Mouse (Mus musculus) liver, embryonic 11.5 days (tissue): ENCODE results near the gene Sox5. TPM values are rescaled to one million over a fixed set of nuclear protein-coding genes. Genes with fewer than 3 reads are reported as not detected.

Source experiments
- ATAC-seq: fragments of 200-750 bp; cut with Nextera tagmentation; replicated peaks from 2 replicates; pipeline ENCODE4 v1.8.0; 2017; ENCODE audit warnings: moderate number of reproducible peaks, mild to moderate bottlenecking, moderate TSS enrichment, moderate library complexity; ENCODE audit not compliant: low FRiP score
- DNase-seq: peaks from one replicate; pipeline ENCODE4 v3.0.0-alpha.2; 2017; ENCODE audit warnings: low spot score
- H3K27ac ChIP-seq: fragments of 300-500 bp; sonication (generic); 2 replicates; pipeline ENCODE4 v1.5.1; 2014; ENCODE audit warnings: mild to moderate bottlenecking, low read depth, low read length, control low read depth
- H3K27me3 ChIP-seq: fragments of 300-500 bp; sonication (generic); replicated peaks from 2 replicates; pipeline ENCODE4 v1.6.1; 2014; ENCODE audit warnings: low read length, mixed read lengths; ENCODE audit not compliant: control insufficient read depth, insufficient read depth
- H3K36me3 ChIP-seq: fragments of 300-500 bp; sonication (generic); 2 replicates; pipeline ENCODE4 v1.6.1; 2014; ENCODE audit warnings: mild to moderate bottlenecking, low read length, moderate library complexity, mixed read lengths; ENCODE audit not compliant: control insufficient read depth, insufficient read depth
- H3K4me1 ChIP-seq: fragments of 300-500 bp; sonication (generic); replicated peaks from 2 replicates; pipeline ENCODE4 v1.6.1; 2014; ENCODE audit warnings: low read length, mixed read lengths; ENCODE audit not compliant: control insufficient read depth, insufficient read depth
- H3K4me2 ChIP-seq: fragments of 300-500 bp; sonication (generic); 2 replicates; pipeline ENCODE4 v1.6.1; 2014; ENCODE audit warnings: mild to moderate bottlenecking, control low read depth, moderate library complexity
- H3K4me3 ChIP-seq: fragments of 300-500 bp; sonication (generic); 2 replicates; pipeline ENCODE4 v1.5.1; 2014; ENCODE audit warnings: low read depth, low read length, control low read depth
- H3K9ac ChIP-seq: fragments of 300-500 bp; sonication (generic); 2 replicates; pipeline ENCODE4 v1.6.1; 2014; ENCODE audit warnings: low read depth, low read length, control low read depth
- H3K9me3 ChIP-seq: fragments of 300-500 bp; sonication (generic); 2 replicates; pipeline ENCODE4 v1.6.1; 2016; ENCODE audit warnings: low read length, inconsistent platforms, mixed read lengths; ENCODE audit not compliant: control insufficient read depth
- WGBS: fragments of 180-500 bp; shearing (Covaris S2); extraction: QIAGEN DNeasy Blood & Tissue Kit; methylation state at CpG from one replicate; pipeline ENCODE4 v1.1.7; 2014; 5-methylcytosine and 5-hydroxymethylcytosine counted together
- polyA plus RNA-seq: library from polyadenylated mRNA; unstranded; fragments of >200 nt; fragmentation: Nextera tagmentation; extraction: Ambion mirVana; gene quantifications from 2 replicates; pipeline ENCODE4 v1.2.1, GENCODE M21; 2014

The Sox5 gene
- polyA plus RNA-seq, 1 experiment from 2014 or later, result 10.6 TPM

DNA sequence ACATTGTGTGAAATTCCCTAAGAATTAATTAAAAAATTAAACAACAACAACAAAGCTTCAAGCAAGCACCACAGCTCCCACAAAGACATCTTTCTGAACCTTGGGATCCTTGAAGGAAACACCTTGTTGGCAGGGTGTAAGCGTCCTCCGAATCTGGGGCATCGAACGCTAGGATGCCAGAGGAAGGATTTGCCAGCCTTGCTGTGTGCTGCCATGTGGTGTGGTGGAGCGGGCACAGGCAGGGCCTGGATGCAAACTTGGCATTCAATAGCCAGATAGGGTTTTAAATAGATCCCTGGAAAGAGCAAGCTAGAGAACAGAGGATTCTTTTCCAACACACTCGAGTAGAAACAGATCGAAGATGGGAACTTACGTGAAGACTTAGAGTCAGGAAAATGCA, 322.3 kb downstream of the Sox5 start:
- H3K9ac ChIP-seq, result no peak overlapping the region
- H3K4me3 ChIP-seq, result no peak overlapping the region
- H3K4me2 ChIP-seq, result no peak overlapping the region
- H3K27ac ChIP-seq, result no peak overlapping the region
- 90% methylated on average over 8 of the region's 8 CpGs for WGBS
- H3K27me3 ChIP-seq, result no peaks in the 10 kb centered on the region
- no peaks in the 10 kb centered on the region for H3K36me3 ChIP-seq
- ATAC-seq (no peak), DNase-seq (no peak)
- no peaks in the 10 kb centered on the region for H3K4me1 ChIP-seq
- H3K9me3 ChIP-seq, result no peaks in the 10 kb centered on the region

DNA sequence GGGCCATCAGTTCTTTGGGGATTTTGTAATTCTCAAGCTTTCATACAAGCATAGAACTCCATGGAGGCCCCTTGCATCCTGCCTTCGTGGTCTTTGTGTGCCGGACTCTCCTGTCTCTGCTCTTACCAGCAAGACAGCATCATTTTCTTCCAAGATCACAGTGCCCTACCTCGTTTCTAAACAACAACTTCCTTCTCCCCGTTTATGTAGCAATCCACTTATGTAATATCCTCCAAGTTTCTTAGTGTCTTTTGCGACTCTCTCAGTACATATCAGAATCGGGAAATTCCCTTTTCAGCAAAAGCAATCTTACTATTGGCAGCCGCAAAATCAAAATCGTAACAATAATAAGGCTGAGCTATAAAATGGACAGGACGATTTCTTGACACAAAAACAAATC, 324.3 kb downstream of the Sox5 start:
- no peak for DNase-seq
- 88% methylated on average over 9 of the region's 9 CpGs for WGBS

DNA sequence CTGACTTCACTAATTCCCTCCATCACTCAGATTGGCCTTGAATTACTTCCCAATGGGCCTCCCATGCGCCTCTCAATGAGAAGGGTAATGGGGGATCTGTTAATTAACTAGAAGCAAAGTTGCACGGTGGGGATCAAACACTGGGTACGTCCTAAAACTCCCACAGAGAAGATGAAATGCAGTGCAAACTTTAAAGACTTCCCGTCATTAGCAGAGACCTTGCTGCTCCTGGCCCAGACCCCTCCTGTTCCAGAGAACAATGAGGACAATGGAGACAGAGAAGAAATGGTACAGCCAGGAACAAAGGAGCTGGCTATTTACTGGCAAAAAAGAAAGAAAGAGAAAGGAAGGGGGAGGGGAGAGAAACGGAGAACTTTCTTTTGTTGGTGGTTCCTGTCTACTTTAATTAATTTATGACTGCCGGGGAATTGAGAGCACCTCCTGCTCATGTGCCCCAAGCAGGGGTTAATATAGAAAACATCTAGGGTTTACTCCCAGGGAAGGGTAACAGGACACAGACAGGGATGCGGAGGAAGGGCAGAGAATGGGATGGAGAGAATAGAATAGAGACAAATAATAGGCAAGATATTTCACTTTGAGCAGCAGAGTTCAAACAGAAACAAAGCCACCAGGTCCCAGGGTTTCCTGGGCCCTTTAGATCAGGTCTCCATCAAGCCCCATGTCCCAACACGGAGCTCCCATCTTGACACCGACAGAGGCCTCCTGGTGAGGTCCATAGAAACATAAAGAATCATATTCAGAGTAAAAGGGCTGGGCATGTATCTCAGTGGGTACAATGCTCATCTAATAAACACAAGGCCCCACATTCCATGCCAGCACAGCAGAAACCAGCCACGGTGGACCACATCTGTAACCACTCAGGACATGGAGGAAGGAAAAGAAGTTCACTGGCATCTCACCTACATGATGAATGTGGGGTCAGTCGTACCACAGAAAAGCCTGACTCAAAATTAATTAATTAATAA, 327.2 kb downstream of the Sox5 start:
- 44% methylated on average over 11 of the region's 11 CpGs for WGBS
- no peak for ATAC-seq
- Histone ChIP-seq H3K9ac (no peak overlapping the region), H3K27me3 (no peaks in the 10 kb centered on the region), H3K36me3 (no peaks in the 10 kb centered on the region), H3K4me2 (no peak overlapping the region), H3K9me3 (no peaks in the 10 kb centered on the region), H3K4me3 (no peak overlapping the region), H3K27ac (no peak overlapping the region), H3K4me1 (no peaks in the 10 kb centered on the region)
- no peak for DNase-seq

More for the DNA sequence above, 324.3 kb downstream of the Sox5 start:
- H3K4me2 ChIP-seq, result no peak overlapping the region
- no peak overlapping the region for H3K4me3 ChIP-seq
- H3K4me1 ChIP-seq, result no peaks in the 10 kb centered on the region
- ATAC-seq, result no peak
- H3K9ac ChIP-seq, result no peak overlapping the region
- no peaks in the 10 kb centered on the region for H3K9me3 ChIP-seq
- no peaks in the 10 kb centered on the region for H3K36me3 ChIP-seq
- H3K27ac ChIP-seq, result no peak overlapping the region
- no peaks in the 10 kb centered on the region for H3K27me3 ChIP-seq

- Histone ChIP-seq H3K4me3 (no peak overlapping the region), H3K4me2 (no peak overlapping the region), H3K36me3 (no peaks in the 10 kb centered on the region), H3K27me3 (no peaks in the 10 kb centered on the region), H3K27ac (no peak overlapping the region), H3K9ac (no peak overlapping the region), H3K9me3 (no peaks in the 10 kb centered on the region), H3K4me1 (no peaks in the 10 kb centered on the region)
- no peak for DNase-seq
- ATAC-seq, result no peak
- WGBS, result 66% methylated on average over 7 of the region's 7 CpGs
Measured at GRCm38 (mm10) chr6:144453605-144454004, 328.2 kb downstream of the Sox5 start.

DNA sequence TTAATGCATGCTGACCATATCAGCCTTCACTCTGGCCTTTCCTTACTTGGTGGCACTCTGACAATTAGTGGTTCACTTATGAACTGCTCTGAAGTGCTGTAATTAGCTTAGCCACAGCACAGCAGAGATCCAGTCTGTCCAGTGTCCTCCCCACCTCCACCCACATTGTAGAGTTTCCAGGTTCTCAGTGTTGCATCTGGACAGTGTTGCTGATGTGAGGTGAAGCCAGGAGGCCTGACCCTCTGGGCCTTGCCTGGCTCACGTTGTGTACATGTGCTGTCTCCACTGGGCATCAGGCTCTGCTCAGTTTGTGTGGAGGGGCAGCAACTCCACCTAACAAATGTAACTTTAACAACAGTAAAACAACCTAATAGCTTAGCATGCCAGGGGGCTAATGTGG, 328.6 kb downstream of the Sox5 start:
- H3K4me2 ChIP-seq, result no peak overlapping the region
- no peaks in the 10 kb centered on the region for H3K27me3 ChIP-seq
- DNase-seq (no peak), ATAC-seq (no peak)
- WGBS, result 45% methylated on average over 1 of the region's 1 CpGs
- H3K4me1 ChIP-seq, result no peaks in the 10 kb centered on the region
- H3K9ac ChIP-seq, result no peak overlapping the region
- H3K36me3 ChIP-seq, result no peaks in the 10 kb centered on the region
- H3K9me3 ChIP-seq, result no peaks in the 10 kb centered on the region
- H3K4me3 ChIP-seq, result no peak overlapping the region
- no peak overlapping the region for H3K27ac ChIP-seq

DNA sequence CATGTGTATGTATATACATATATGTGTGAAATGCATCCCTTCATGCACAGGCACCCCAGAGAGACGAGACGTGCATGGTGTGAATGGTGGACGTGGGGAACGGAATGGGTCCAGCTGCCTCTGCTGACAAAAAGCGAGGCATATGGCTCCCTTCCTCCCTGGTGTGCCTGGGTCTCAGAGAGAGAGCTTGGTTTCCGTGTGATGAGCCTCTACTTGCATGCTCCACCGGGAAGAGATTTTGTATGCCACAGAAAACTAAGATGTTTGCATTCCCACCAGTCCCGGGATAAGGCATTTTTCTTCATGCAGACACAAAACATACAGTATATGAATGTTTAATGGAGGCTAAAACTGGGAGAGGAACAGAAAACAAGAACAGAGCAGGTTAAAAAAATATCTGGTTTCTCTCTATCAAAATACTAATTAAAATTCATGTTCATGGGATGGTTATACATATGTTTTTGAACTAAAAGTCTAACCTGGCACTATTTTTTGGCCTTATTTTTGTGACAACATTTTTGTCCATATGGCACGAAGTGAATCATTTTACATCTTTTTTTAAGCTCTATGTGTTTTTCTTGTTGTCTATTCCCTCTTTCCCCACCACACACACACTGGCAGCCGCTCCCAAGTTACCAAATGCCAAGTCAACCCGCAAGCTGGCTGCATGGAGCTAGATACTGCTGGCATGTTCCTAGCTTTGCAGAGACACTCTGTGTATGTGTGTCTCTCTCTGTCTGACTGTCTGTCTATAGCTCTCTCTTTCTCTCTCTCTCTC, 329.4 kb downstream of the Sox5 start:
- no peak overlapping the region for H3K9ac ChIP-seq
- H3K9me3 ChIP-seq, result no peaks in the 10 kb centered on the region
- H3K36me3 ChIP-seq, result no peaks in the 10 kb centered on the region
- no peaks in the 10 kb centered on the region for H3K27me3 ChIP-seq
- WGBS, result 84% methylated on average over 11 of the region's 11 CpGs
- ATAC-seq (no peak), DNase-seq (no peak)
- no peaks in the 10 kb centered on the region for H3K4me1 ChIP-seq
- no peak overlapping the region for H3K4me3 ChIP-seq
- H3K27ac ChIP-seq, result no peak overlapping the region
- H3K4me2 ChIP-seq, result no peak overlapping the region

GRCm38 (mm10) chr6:144451631-144452030, 330.1 kb downstream of the Sox5 start:
- Histone ChIP-seq H3K27me3 (no peaks in the 10 kb centered on the region), H3K9ac (no peak overlapping the region), H3K9me3 (no peaks in the 10 kb centered on the region), H3K4me2 (no peak overlapping the region), H3K4me3 (no peak overlapping the region), H3K36me3 (no peaks in the 10 kb centered on the region), H3K27ac (no peak overlapping the region), H3K4me1 (no peaks in the 10 kb centered on the region)
- ATAC-seq (no peak), DNase-seq (no peak)
- WGBS, result 84% methylated on average over 4 of the region's 4 CpGs

- Histone ChIP-seq H3K4me2 (no peak overlapping the region), H3K4me1 (no peaks in the 10 kb centered on the region), H3K4me3 (no peak overlapping the region), H3K9ac (no peak overlapping the region), H3K36me3 (no peaks in the 10 kb centered on the region), H3K9me3 (no peaks in the 10 kb centered on the region), H3K27me3 (no peaks in the 10 kb centered on the region), H3K27ac (no peak overlapping the region)
- WGBS, result 76% methylated on average over 8 of the region's 8 CpGs
- ATAC-seq, result no peak
- DNase-seq, result no peak
Measured at GRCm38 (mm10) chr6:144445761-144446373, 335.9 kb downstream of the Sox5 start.
